Mouse (Mus musculus): ENCODE data around the gene Cutal. TPM values are rescaled to one million over a fixed set of nuclear protein-coding genes. Genes with fewer than 3 reads are reported as not detected.

The Cutal gene
- polyA plus RNA-seq, 1 experiment from 2014 or later, result 0.20 TPM

DNA sequence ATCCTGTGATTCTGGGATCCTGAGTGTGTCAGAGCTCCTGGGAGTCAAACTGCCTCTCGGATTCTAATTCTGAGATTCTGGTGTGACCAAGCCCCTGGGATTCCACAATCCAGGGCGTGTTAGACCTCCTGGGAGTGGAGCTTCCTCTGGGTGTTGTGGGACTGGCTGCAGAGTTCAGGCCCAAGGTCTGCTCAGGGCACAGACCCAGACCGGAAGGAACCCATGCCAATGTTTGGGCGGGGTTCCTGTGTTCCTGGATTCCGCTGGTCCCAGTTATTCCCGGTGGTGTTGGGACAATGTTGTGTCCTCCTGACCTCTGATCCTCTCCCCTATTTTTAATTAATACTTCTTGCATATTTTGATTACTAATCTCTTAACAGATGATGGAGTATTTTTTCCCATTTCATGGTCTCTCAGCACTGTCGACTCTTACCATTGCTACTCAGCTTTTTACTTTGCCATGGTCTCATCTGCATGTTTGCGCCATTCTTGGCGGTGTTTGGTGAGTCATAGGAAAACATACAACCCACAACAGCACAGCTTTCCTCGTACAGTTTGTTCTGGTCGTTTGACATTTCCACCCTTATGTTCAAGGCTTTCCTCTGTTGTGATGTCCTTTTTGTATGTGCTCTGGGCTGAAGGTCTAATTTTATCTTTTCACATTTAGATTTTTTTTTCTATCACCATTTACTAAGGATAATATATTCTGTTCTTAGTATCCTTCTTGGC, 30.8 kb upstream of the Cutal start:
- 66% methylated on average over 11 of the region's 11 CpGs for WGBS
- Histone ChIP-seq H3K4me1 (no peaks in the 10 kb centered on the region), H3K4me2 (no peak overlapping the region), H3K4me3 (no peak overlapping the region), H3K9ac (no peak overlapping the region), H3K36me3 (0 out of 2 replicates have a peak, but pooled peaks cover 2% of the 10 kb centered on the region), H3K9me3 (no peaks in the 10 kb centered on the region), H3K27ac (replicated peaks) (no peak overlapping the region), H3K27me3 (replicated peaks) (peaks cover 4% of the 10 kb centered on the region)
- ATAC-seq (ENCODE audit: extremely low read depth, insufficient number of reproducible peaks, low FRiP score, low TSS enrichment), result no peak

- Histone ChIP-seq H3K36me3 (peaks cover 42% of the 10 kb centered on the region), H3K27ac (replicated peaks) (no peak overlapping the region), H3K27me3 (replicated peaks) (no peaks in the 10 kb centered on the region), H3K4me2 (no peak overlapping the region), H3K4me1 (no peaks in the 10 kb centered on the region), H3K9me3 (no peaks in the 10 kb centered on the region), H3K9ac (no peak overlapping the region), H3K4me3 (no peak overlapping the region)
- WGBS, result 85% methylated on average over 1 of the region's 1 CpGs
- ATAC-seq (ENCODE audit: extremely low read depth, insufficient number of reproducible peaks, low FRiP score, low TSS enrichment), result no peak
These were observed 26.5 kb upstream of the Cutal start for GRCm38 (mm10) chr2:34847702-34848101.

- peaks cover 99% of the 10 kb centered on the region for H3K36me3 ChIP-seq
- no peak for ATAC-seq (ENCODE audit: extremely low read depth, insufficient number of reproducible peaks, low FRiP score, low TSS enrichment)
- WGBS, result 90% methylated on average over 4 of the region's 4 CpGs
These were observed 18.9 kb upstream of the Cutal start for GRCm38 (mm10) chr2:34855265-34855664.

DNA sequence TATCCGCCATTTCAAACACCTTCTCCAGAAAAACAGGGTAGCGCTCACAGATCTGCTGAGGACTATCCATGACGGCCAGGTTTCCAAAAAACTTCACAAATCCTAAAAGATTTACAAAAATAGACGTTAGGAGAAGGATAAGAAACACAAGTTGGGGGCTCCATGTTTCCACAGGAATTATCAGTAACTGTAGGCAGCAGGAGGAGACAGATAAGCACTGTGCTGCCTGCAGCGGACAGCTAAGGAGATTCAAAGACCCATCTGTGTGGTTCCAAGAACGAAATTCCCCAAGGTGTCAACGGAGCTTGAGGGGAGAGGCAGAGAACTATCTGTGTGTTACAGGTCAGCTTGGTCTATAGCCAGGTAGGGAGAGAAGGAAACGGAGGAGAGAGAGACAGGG, 16.5 kb upstream of the Cutal start:
- no peaks in the 10 kb centered on the region for H3K9me3 ChIP-seq
- H3K36me3 ChIP-seq, result peaks cover 93% of the 10 kb centered on the region
- ATAC-seq (ENCODE audit: extremely low read depth, insufficient number of reproducible peaks, low FRiP score, low TSS enrichment), result no peak
- 76% methylated on average over 8 of the region's 8 CpGs for WGBS
- H3K9ac ChIP-seq, result no peak overlapping the region
- H3K4me1 ChIP-seq, result no peaks in the 10 kb centered on the region
- no peaks in the 10 kb centered on the region for H3K27me3 ChIP-seq (replicated peaks)
- H3K4me2 ChIP-seq, result no peak overlapping the region
- H3K4me3 ChIP-seq, result no peak overlapping the region
- no peak overlapping the region for H3K27ac ChIP-seq (replicated peaks)

More at GRCm38 (mm10) chr2:34855265-34855664, 18.9 kb upstream of the Cutal start:
- no peaks in the 10 kb centered on the region for H3K9me3 ChIP-seq
- no peak overlapping the region for H3K4me3 ChIP-seq
- H3K27me3 ChIP-seq (replicated peaks), result no peaks in the 10 kb centered on the region
- H3K4me1 ChIP-seq, result no peaks in the 10 kb centered on the region
- H3K27ac ChIP-seq (replicated peaks), result no peak overlapping the region
- H3K9ac ChIP-seq, result no peak overlapping the region
- H3K4me2 ChIP-seq, result no peak overlapping the region

DNA sequence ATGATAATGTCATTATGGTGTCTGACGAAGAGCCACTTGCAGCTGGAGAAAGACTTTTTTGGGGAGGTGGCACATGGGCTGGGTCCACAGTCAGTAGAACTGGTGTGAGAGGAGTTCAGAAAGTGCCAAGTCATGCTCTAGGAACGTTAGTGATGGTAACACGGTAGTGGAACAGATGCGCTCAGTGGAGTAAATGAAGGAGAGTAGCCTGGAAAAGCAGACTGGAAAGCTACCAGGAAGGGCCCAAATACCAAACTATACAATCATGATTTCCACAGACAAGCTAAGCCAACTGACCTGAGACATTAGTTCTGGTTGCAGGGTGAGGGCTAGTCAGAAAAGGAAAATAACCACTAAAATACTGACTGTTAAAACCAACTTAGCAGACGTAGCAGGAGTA, 4.5 kb upstream of the Cutal start:
- ATAC-seq (ENCODE audit: extremely low read depth, insufficient number of reproducible peaks, low FRiP score, low TSS enrichment), result no peak
- Histone ChIP-seq H3K4me3 (peak overlapping the region; percentile 93), H3K36me3 (peaks cover 17% of the 10 kb centered on the region), H3K9ac (peak overlapping the region; percentile 96), H3K27me3 (replicated peaks) (peaks cover 20% of the 10 kb centered on the region), H3K4me2 (peak overlapping the region; percentile 85), H3K27ac (replicated peaks) (0 out of 2 replicates have a peak overlapping the region, but pooled peaks have one; percentile 15), H3K4me1 (peaks cover 37% of the 10 kb centered on the region), H3K9me3 (no peaks in the 10 kb centered on the region)
- 32% methylated on average over 5 of the region's 5 CpGs for WGBS

DNA sequence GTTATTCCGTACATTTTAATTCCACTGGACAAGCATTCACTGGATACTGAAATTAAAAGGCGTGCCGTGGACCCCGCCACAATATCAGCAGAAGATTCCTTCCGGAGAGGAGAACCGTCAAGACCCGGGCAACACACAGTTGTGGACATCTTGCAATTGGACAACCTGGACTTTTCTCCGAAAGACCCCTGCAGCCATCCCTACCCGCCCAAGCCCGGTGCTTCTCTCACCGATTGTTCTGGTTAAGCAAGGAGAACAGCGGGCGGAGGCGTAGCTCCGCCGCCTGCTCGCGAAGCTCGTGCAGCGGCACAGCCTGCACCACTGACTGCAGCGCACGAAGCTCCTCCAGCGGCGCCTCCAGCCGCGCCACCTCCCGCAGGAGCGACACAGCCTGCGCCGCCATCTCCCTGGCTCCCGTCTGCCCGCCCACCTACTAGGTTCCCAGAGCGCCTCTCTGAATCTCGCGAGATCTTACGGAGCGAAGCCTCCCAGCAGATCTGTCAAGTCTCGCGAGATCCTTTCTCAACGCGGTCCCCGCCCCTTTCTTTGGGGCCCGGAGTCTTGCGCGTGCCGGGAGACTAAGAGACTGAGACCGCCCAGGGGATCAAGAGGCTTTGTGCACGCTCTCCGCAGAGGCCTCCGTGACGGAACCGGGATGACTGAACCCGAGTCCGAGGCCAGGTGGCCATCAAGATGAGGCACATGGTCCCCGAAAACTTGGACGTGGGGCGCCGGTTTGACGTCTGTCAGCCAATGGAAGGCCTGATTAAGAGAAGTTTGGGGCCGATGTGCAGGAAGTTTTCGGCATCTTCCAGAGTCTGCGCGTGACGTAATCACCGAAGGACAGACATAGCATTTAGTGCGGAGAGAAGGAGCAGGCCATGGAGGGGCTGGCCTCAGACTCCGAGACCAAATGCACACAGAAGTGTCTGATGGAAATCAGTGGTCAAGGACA, 3.4 kb upstream of the Cutal start:
- Histone ChIP-seq H3K4me1 (peaks cover 39% of the 10 kb centered on the region), H3K4me2 (peak overlapping the region; percentile 85), H3K4me3 (peak overlapping the region; percentile 93), H3K9me3 (no peaks in the 10 kb centered on the region), H3K27me3 (replicated peaks) (peaks cover 29% of the 10 kb centered on the region), H3K9ac (peak overlapping the region; percentile 96), H3K36me3 (peaks cover 6% of the 10 kb centered on the region), H3K27ac (replicated peaks) (peak overlapping the region; percentile 94)
- ATAC-seq (ENCODE audit: extremely low read depth, insufficient number of reproducible peaks, low FRiP score, low TSS enrichment), result peak; percentile 96
- under 1% methylated on average over 67 of the region's 67 CpGs for WGBS

GRCm38 (mm10) chr2:34874816-34875345, 685 bp downstream of the Cutal start, which contains the start of gene Psmd5:
TSS of gene Psmd5 (minus strand) at chr2:34874968.
- no peaks in the 10 kb centered on the region for H3K36me3 ChIP-seq
- peaks cover 54% of the 10 kb centered on the region for H3K27me3 ChIP-seq (replicated peaks)
- H3K9me3 ChIP-seq, result no peaks in the 10 kb centered on the region
- H3K9ac ChIP-seq, result peak within 1 kb of the TSS; percentile 72
- no peak for ATAC-seq (ENCODE audit: extremely low read depth, insufficient number of reproducible peaks, low FRiP score, low TSS enrichment)
- WGBS, result 9% methylated on average over 8 of the region's 8 CpGs
- peak within 1 kb of the TSS; percentile 70 for H3K4me2 ChIP-seq
- H3K27ac ChIP-seq (replicated peaks), result no peak within 1 kb of the TSS
- peaks cover 19% of the 10 kb centered on the region for H3K4me1 ChIP-seq
- H3K4me3 ChIP-seq, result peak within 1 kb of the TSS; percentile 42

- Histone ChIP-seq H3K4me1 (no peaks in the 10 kb centered on the region), H3K9me3 (no peaks in the 10 kb centered on the region), H3K9ac (no peak overlapping the region), H3K4me3 (no peak overlapping the region), H3K27me3 (replicated peaks) (peaks cover 49% of the 10 kb centered on the region), H3K36me3 (no peaks in the 10 kb centered on the region), H3K27ac (replicated peaks) (no peak overlapping the region), H3K4me2 (no peak overlapping the region)
- no peak for ATAC-seq (ENCODE audit: extremely low read depth, insufficient number of reproducible peaks, low FRiP score, low TSS enrichment)
- 78% methylated on average over 10 of the region's 10 CpGs for WGBS
These were observed 5.9 kb downstream of the Cutal start for GRCm38 (mm10) chr2:34880054-34880453.

- ATAC-seq (ENCODE audit: extremely low read depth, insufficient number of reproducible peaks, low FRiP score, low TSS enrichment), result no peak
- Histone ChIP-seq H3K4me1 (no peaks in the 10 kb centered on the region), H3K27me3 (replicated peaks) (peaks cover 28% of the 10 kb centered on the region), H3K27ac (replicated peaks) (no peak overlapping the region), H3K4me2 (no peak overlapping the region), H3K4me3 (no peak overlapping the region), H3K9me3 (no peaks in the 10 kb centered on the region), H3K36me3 (no peaks in the 10 kb centered on the region), H3K9ac (no peak overlapping the region)
- 89% methylated on average over 2 of the region's 2 CpGs for WGBS
These were observed 8.6 kb downstream of the Cutal start for GRCm38 (mm10) chr2:34882757-34883156.

GRCm38 (mm10) chr2:34883190-34883589, 9.0 kb downstream of the Cutal start:
- no peaks in the 10 kb centered on the region for H3K4me1 ChIP-seq

DNA sequence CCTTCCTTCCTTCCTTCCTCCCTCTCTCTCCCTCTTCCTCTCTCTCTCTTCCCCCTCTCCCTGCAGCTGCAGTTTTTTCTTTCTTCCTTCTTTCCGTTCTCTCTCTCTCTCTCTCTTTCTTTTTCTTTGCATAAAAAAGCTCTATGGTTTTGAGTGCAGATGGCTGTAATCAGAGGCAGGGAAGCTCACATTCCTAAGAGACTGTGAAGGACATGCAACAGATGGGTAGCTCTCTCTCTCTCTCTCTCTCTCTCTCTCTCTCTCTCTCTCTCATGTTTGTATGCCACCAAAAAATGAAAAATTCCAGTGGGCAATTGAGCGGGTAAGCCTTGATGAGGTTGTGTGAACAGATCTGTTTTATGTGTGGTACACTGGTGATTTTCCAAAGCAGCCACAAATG, 10.0 kb downstream of the Cutal start:
- no peak for ATAC-seq (ENCODE audit: extremely low read depth, insufficient number of reproducible peaks, low FRiP score, low TSS enrichment)
- H3K4me1 ChIP-seq, result no peaks in the 10 kb centered on the region
- H3K9ac ChIP-seq, result no peak overlapping the region
- WGBS, result 60% methylated on average over 2 of the region's 2 CpGs
- H3K4me2 ChIP-seq, result no peak overlapping the region
- H3K9me3 ChIP-seq, result no peaks in the 10 kb centered on the region
- no peak overlapping the region for H3K27ac ChIP-seq (replicated peaks)
- H3K4me3 ChIP-seq, result no peak overlapping the region
- no peaks in the 10 kb centered on the region for H3K36me3 ChIP-seq
- H3K27me3 ChIP-seq (replicated peaks), result peaks cover 23% of the 10 kb centered on the region

More at GRCm38 (mm10) chr2:34883190-34883589, 9.0 kb downstream of the Cutal start:
- H3K9ac ChIP-seq, result no peak overlapping the region
- H3K4me3 ChIP-seq, result no peak overlapping the region
- H3K27ac ChIP-seq (replicated peaks), result no peak overlapping the region
- H3K9me3 ChIP-seq, result no peaks in the 10 kb centered on the region
- no peak overlapping the region for H3K4me2 ChIP-seq
- peaks cover 24% of the 10 kb centered on the region for H3K27me3 ChIP-seq (replicated peaks)
- 35% methylated on average over 5 of the region's 5 CpGs for WGBS
- no peaks in the 10 kb centered on the region for H3K36me3 ChIP-seq
- no peak for ATAC-seq (ENCODE audit: extremely low read depth, insufficient number of reproducible peaks, low FRiP score, low TSS enrichment)
